Mouse (Mus musculus): Measurements from ENCODE around the gene Scn8a.

GRCm38 (mm10) chr15:101005717-101006116 lies 136.1 kb downstream of the Scn8a start:
- TF ChIP-seq POLR2A (IDR thresholded peaks at IDR 0.05; ENCODE audit: low read depth, low read length) (no peak), CTCF (IDR thresholded peaks at IDR 0.05; ENCODE audit: extremely low read depth, insufficient read length, insufficient replicate concordance, low read depth, low read length) (no peak)

Measured in small intestine, adult 2 months (tissue).